Mouse (Mus musculus) liver (tissue): ENCODE results near the gene Serbp1.
A peak's percentile ranks its signal among the peaks of the same experiment; 100 is the strongest.
"Not testable (repeated sequence)": the region's sequence is repeated elsewhere in the genome, so short reads cannot be mapped to it uniquely, and the experiment has no call there.

Experiments used
- DNase-seq: peaks from one replicate; pipeline ENCODE4 v3.0.0-alpha.2; 2020; ENCODE audit warnings: mixed read lengths

Gene Serbp1

GRCm38 (mm10) chr6:67237977-67238376 lies at the start of gene Serbp1:
Serbp1 (plus strand) TSS chr6:67238176.
- no peak for DNase-seq

GRCm38 (mm10) chr6:67193591-67193990 lies 44.4 kb upstream of the Serbp1 start:
- no peak for DNase-seq

GRCm38 (mm10) chr6:67194606-67195005 lies 43.4 kb upstream of the Serbp1 start:
- DNase-seq: no peak

GRCm38 (mm10) chr6:67195148-67195611 lies 42.8 kb upstream of the Serbp1 start:
- DNase-seq: no peak

- no peak for DNase-seq
Measured at GRCm38 (mm10) chr6:67196821-67197220, 41.2 kb upstream of the Serbp1 start.

- peak; percentile 63 for DNase-seq
Measured at GRCm38 (mm10) chr6:67198085-67198484, 39.9 kb upstream of the Serbp1 start.

GRCm38 (mm10) chr6:67200715-67201322 lies 37.2 kb upstream of the Serbp1 start:
- DNase-seq: no peak

- DNase-seq: no peak
Measured at GRCm38 (mm10) chr6:67205081-67206037, 32.6 kb upstream of the Serbp1 start.

GRCm38 (mm10) chr6:67212362-67212761 lies 25.6 kb upstream of the Serbp1 start:
- no peak for DNase-seq

GRCm38 (mm10) chr6:67213429-67214098 lies 24.4 kb upstream of the Serbp1 start:
- DNase-seq: no peak

GRCm38 (mm10) chr6:67217402-67217801 lies 20.6 kb upstream of the Serbp1 start:
- DNase-seq: no peak

- no peak for DNase-seq
Measured at GRCm38 (mm10) chr6:67217846-67218245, 20.1 kb upstream of the Serbp1 start.

GRCm38 (mm10) chr6:67218566-67218965 lies 19.4 kb upstream of the Serbp1 start:
- no peak for DNase-seq

GRCm38 (mm10) chr6:67219931-67220330 lies 18.0 kb upstream of the Serbp1 start:
- not testable (repeated sequence) for DNase-seq

GRCm38 (mm10) chr6:67220731-67221130 lies 17.2 kb upstream of the Serbp1 start:
- no peak for DNase-seq

- no peak for DNase-seq
Measured at GRCm38 (mm10) chr6:67223082-67223481, 14.9 kb upstream of the Serbp1 start.

GRCm38 (mm10) chr6:67223499-67223898 lies 14.5 kb upstream of the Serbp1 start:
- no peak for DNase-seq

GRCm38 (mm10) chr6:67226286-67226685 lies 11.7 kb upstream of the Serbp1 start:
- DNase-seq: no peak

GRCm38 (mm10) chr6:67228459-67229107 lies 9.4 kb upstream of the Serbp1 start:
- DNase-seq: no peak

GRCm38 (mm10) chr6:67229521-67229920 lies 8.5 kb upstream of the Serbp1 start:
- no peak for DNase-seq

- no peak for DNase-seq
Measured at GRCm38 (mm10) chr6:67229922-67230518, 8.0 kb upstream of the Serbp1 start.

- no peak for DNase-seq
Measured at GRCm38 (mm10) chr6:67230950-67231349, 7.0 kb upstream of the Serbp1 start.
